Mouse (Mus musculus) frontal cortex, postnatal 25 days (tissue): ENCODE measurements around the gene Col4a2.

Experiments used
- DNase-seq, 2 experiments: peaks; one replicate each; pipeline ENCODE4 v3.0.0; 2022; ENCODE audit warnings: low spot score in 2 of 2

Col4a2 gene

GRCm38 (mm10) chr8:11296282-11296943 is 16.2 kb upstream of the Col4a2 start:
- DNase-seq: no peak

GRCm38 (mm10) chr8:11297141-11297838 is 15.3 kb upstream of the Col4a2 start:
- no peak for DNase-seq

GRCm38 (mm10) chr8:11298531-11299316 is 13.9 kb upstream of the Col4a2 start:
- DNase-seq: no peak

- no peak for DNase-seq
These were observed 13.3 kb upstream of the Col4a2 start for GRCm38 (mm10) chr8:11299317-11299602.

- DNase-seq: no peak
These were observed 12.2 kb upstream of the Col4a2 start for GRCm38 (mm10) chr8:11300436-11300835.

GRCm38 (mm10) chr8:11304027-11304601 is 8.5 kb upstream of the Col4a2 start:
- no peak for DNase-seq

- no peak for DNase-seq
These were observed 7.1 kb upstream of the Col4a2 start for GRCm38 (mm10) chr8:11305539-11305938.

GRCm38 (mm10) chr8:11307451-11307850 is 5.2 kb upstream of the Col4a2 start:
- no peak for DNase-seq

- DNase-seq: no peak
These were observed 4.0 kb upstream of the Col4a2 start for GRCm38 (mm10) chr8:11308570-11308998.

GRCm38 (mm10) chr8:11309226-11309625 is 3.4 kb upstream of the Col4a2 start:
- no peak for DNase-seq

GRCm38 (mm10) chr8:11310049-11310448 is 2.6 kb upstream of the Col4a2 start:
- DNase-seq: no peak

- DNase-seq: peak in 1 of 2 experiments; percentile 16
These were observed 790 bp upstream of the Col4a2 start for GRCm38 (mm10) chr8:11311681-11312348.

- no peak for DNase-seq
These were observed 839 bp downstream of the Col4a2 start for GRCm38 (mm10) chr8:11313176-11314111.

GRCm38 (mm10) chr8:11314613-11315012 is 2.0 kb downstream of the Col4a2 start:
- no peak for DNase-seq

GRCm38 (mm10) chr8:11315179-11315943 is 2.8 kb downstream of the Col4a2 start:
- DNase-seq: no peak

GRCm38 (mm10) chr8:11316118-11316517 is 3.5 kb downstream of the Col4a2 start:
- DNase-seq: no peak

GRCm38 (mm10) chr8:11319405-11319804 is 6.8 kb downstream of the Col4a2 start:
- DNase-seq: no peak

- no peak for DNase-seq
These were observed 9.2 kb downstream of the Col4a2 start for GRCm38 (mm10) chr8:11321841-11322240.

GRCm38 (mm10) chr8:11322724-11323585 is 10.3 kb downstream of the Col4a2 start:
- DNase-seq: no peak
